Mouse (Mus musculus): ENCODE results near the gene Arhgef19.

Gene Arhgef19

DNA sequence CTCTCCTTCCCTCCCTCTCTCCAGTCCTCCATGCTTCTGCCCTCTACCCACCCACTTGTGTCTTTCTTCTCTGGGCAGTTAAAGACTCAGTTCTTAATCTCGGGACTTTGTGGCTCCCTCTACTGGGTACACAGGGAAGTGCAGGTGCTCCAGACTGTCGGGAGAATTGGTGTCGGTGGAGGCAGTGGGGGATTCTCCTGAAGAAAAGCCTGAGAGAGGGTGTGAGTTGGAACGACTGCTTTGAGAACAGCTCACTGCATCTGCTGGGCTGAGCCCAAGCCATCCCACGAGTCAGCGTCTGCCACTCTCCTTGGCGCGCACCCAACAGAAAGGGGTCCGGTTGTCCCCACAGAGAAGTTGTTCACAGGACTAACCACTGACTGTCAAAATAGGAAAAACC is 28.5 kb downstream of the Arhgef19 start:
- no peak for DNase-seq

DNA sequence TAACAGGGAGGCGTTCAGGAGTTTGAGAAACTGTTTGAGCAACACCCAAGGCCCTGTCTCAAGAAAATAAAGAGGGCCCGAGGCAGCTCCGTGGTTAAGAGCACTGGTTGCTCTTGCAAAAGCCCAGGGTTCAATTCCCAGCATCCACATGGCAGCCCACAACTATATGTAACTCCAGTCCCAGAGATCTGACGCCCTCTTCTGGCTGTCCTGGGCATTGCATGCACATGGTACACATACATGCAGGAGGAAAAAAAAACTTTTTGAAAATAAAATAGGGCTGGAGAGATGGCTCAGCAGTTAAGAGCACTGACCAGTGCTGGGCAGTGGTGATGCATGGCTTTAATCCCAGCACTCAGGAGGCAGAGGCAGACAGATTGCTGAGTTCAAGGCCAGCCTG is 29.1 kb downstream of the Arhgef19 start:
- no peak for DNase-seq

- DNase-seq = no peak
Observed at GRCm38 (mm10) chr4:141269080-141269479, 29.8 kb downstream of the Arhgef19 start.

GRCm38 (mm10) chr4:141270201-141270940 is 31.1 kb downstream of the Arhgef19 start:
- DNase-seq = no peak

- DNase-seq = no peak
Observed at GRCm38 (mm10) chr4:141271228-141271627, 31.9 kb downstream of the Arhgef19 start.

DNA sequence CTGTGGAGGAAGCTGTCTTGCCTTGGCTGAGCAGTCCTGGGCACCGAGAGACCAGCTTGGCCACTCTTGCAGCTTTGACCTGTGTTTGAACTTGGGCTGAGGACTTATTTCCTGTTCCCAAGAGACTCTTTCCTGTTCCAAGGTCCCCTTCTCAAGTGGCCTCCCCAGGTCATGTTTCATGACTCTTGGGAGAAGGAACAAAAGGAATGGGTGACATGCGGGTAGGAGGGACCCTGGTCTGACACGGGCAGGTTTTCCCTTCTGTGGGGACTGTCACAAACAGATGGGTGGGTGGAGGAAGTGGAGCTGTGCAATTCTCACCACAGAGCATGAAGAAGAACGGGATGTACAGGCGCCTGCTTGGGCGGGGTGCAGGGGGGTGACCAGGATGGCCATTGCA is 32.4 kb downstream of the Arhgef19 start:
- no peak for DNase-seq

DNA sequence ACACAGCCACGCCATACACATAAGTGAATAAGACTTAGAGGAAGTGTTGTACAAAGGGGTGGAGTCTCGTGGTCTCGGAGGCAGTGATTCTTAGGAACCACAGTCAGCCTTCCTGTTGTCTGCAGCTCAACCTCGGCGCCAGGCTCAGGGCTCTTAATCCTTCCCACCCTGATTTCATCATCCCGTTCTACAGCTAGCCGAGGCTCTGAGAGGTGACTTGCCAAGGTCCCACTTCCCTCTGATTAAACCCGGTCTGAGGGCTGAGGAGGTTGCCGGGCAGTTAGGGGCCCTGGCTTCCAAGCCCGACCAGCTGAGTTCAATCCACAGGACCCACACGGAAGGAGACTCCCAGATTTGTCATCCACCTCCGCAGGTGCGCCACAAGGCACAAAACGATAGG is 33.6 kb downstream of the Arhgef19 start:
- DNase-seq = no peak

DNA sequence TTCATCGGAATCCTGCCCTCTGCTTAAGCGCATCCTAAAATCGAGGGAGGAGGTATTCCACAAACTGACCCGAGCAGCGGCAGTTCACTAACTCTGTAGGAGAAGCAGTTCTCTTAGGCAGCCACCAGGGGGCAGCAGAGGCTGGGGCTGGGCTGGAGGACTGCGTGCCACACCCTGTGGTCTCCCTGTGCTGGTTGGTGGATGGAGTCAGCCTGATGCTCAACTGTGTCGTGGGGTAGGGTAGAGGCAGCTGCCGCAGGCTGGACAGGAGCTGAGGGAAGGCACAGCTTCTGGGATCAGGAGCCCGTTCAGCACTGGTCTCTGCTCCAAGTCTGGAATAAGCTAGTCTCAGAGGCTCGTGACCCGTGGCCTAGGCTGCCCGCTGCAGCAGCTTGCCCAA is 34.0 kb downstream of the Arhgef19 start:
- peak; percentile 52 for DNase-seq

GRCm38 (mm10) chr4:141274485-141275341 is 35.4 kb downstream of the Arhgef19 start:
- no peak for DNase-seq

- no peak for DNase-seq
Observed at GRCm38 (mm10) chr4:141277157-141277556, 37.9 kb downstream of the Arhgef19 start.

DNA sequence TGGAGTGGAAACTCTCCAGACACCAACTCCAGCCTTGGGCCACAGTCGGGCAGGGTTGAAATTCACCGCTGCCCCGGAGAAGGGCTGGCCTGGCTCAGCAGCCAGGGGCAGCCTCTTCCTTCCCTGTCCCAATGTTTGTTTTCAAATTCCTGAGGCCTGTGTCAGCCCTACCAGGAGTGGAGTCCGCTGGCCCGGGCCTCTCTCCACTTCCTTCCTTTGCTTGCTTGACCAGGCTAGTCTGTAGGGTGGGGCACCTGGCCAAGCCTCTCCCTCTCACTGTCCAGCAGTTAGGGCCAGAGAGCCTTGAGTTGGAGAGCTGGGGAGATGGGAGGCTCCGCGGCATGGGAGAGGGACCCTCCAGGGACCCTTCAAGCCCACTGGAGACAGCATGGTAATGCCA is 38.9 kb downstream of the Arhgef19 start:
- DNase-seq = no peak

DNA sequence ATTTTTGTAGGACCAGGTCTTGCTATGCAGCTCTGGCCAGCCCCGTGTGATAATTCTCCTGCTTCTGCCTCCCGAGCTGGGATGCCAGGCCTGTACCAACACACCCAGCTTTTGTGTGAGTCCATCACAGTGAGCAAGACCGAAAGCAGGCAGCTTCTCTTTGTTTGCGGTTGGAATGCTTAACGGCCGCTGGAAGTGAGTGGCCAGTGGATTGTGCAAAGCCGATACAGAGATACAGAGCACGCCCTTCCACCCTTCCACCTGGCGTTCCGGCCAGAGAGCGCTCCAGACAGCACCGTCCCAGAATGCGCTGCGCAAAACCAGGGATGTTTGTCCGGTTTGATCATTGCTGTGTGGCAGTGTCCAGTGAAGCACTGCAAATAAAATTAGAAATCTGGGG is 40.0 kb downstream of the Arhgef19 start:
- DNase-seq = no peak

GRCm38 (mm10) chr4:141279783-141280182 is 40.5 kb downstream of the Arhgef19 start:
- DNase-seq = no peak

DNA sequence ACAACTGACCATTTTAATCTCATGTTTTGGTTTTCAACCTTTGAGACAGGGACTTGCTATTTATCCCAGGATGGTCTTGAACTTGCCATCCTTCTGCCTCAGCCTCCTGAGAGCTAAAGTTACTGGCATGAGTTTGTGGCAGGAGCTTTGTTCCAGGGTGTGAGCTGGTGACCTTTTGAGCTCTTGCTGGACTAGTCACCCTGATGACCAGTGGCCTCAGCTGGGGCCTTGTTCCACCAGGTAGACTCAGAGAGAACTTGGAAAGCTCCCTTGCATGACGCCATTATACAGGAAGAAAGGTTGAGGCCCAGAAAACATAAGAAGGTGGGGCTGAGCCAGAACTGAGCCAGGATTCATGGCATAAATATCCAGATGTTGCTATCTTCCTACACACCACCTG is 41.2 kb downstream of the Arhgef19 start:
- DNase-seq = no peak

DNA sequence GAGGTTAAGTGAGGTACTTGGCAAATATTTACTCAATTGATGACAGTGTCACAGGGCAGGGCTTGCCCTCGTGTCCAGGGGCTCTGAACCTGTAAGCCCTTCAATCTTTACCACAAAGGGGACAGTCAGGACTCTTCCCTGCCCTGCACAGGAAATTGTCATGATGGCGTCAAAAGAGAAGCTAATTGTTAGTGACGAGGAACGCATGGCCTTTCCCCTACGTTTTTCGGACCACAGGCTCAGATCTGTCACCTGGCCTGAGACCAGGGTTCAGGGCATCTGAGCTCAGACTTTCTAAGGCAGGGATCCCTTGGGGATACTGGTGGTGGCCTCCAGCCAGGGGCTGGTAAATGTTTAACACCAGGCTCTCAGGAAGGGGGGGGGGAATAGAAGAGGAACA is 41.9 kb downstream of the Arhgef19 start:
- DNase-seq = no peak

- no peak for DNase-seq
Observed at GRCm38 (mm10) chr4:141281578-141281977, 42.3 kb downstream of the Arhgef19 start.

DNA sequence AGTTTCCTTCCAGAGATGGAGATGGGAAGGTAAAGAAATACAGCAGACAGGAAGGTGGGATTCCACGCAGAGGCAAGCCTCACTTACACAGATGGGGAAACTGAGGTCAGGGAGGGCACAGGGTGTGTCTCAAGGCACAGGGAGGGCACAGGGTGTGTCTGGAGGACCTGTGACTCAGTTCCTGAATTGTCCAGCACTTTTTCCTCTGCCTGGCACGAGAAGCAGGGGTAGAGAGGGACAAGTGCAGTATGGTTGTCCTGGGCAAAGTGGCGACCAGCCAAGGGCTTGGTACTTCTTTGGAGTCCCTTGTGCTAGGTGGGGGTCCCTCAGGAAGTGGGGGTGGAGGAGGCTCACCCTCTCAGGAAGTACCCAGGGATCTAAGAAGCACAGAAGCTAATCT is 42.8 kb downstream of the Arhgef19 start:
- no peak for DNase-seq

DNA sequence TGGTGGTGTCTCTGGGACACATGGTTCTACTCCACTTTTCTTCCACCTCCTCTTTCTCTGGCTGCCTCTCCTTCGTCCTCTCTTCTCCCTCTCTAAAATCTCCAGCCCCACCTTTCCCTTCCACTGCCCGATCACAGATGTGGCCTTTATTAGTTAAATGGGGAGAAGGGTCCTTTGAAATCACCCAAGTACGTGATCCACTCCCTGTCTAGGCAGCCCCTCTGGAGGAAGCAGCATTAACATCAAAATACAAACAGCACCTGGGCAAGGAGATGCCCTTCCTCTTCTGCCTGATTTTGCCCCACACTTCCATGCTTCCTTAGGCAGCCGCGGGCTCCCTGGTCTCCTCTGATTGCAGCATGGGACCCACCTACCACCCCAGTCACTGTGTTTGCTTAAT is 43.3 kb downstream of the Arhgef19 start:
- DNase-seq = no peak

GRCm38 (mm10) chr4:141283176-141283878 is 44.0 kb downstream of the Arhgef19 start:
- no peak for DNase-seq

- no peak for DNase-seq
Observed at GRCm38 (mm10) chr4:141283879-141284411, 44.6 kb downstream of the Arhgef19 start.

GRCm38 (mm10) chr4:141284486-141284885 is 45.2 kb downstream of the Arhgef19 start:
- no peak for DNase-seq

- no peak for DNase-seq
Observed at GRCm38 (mm10) chr4:141285128-141285527, 45.8 kb downstream of the Arhgef19 start.

GRCm38 (mm10) chr4:141286860-141287517 is 47.7 kb downstream of the Arhgef19 start:
- no peak for DNase-seq

All from cerebellum, adult 11-12 months (tissue).